In the genomic region with DNA sequence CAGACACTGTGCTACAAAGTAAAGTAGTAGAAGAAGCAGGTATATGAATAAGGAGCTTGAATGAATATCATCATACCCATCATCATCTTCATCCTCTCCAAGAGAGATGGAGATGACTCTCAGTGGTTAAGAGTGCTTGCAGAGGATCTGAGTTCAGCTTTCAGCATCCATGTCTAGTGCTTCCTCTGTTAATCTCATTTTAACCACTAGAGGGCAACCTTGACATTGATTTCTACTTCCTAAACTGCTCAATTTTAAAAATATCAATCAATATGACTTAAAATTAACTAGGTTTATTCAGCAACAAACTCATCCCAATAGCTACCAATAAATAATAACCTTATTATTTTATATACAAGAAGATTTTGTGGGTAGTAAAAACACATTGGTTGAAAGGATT, we compare ENCODE assay signal across 8 mouse cellular contexts. TPM values are rescaled to one million over a fixed set of nuclear protein-coding genes. Genes with fewer than 3 reads are reported as not detected.
A peak's percentile ranks its signal among the peaks of the same experiment; 100 is the strongest.
DNase-seq lines count a peak whose midpoint lies in the region; ATAC-seq and TF ChIP-seq lines count a peak whose summit lies in the region.

No protein-coding gene starts in this region.

- no peak overlapping the region for H3K4me3 ChIP-seq in limb, embryonic 14.5 days (replicated peaks; ENCODE audit: low read length)
- H3K4me3 ChIP-seq in limb, embryonic 10.5 days = no peak overlapping the region

- H3K4me2 ChIP-seq in limb, embryonic 14.5 days (replicated peaks; ENCODE audit: low read depth, low read length, severe bottlenecking) = no peak overlapping the region

- DNase-seq in cerebellum, adult 9-10 months = peak; percentile 71
- no peak for DNase-seq in cerebellum, adult 11 months
- DNase-seq in limb, embryonic 14.5 days (ENCODE audit: low spot score) = peak; percentile 60
- no peak for DNase-seq in limb, embryonic 10.5 days (ENCODE audit: low spot score)
- DNase-seq in brain, adult 2 months (ENCODE audit: low read depth, low spot score) = peak; percentile 71
- DNase-seq in lung, postnatal 10 days = peak; percentile 27
- no peak for DNase-seq in adrenal gland, adult 8-10 months

- no peaks in the 10 kb centered on the region for H3K27me3 ChIP-seq in limb, embryonic 14.5 days (ENCODE audit: control insufficient read depth, insufficient read depth, low read length)
- H3K27me3 ChIP-seq in limb, embryonic 10.5 days (ENCODE audit: low read depth, poor library complexity, severe bottlenecking) = no peaks in the 10 kb centered on the region

- no peak overlapping the region for H3K9ac ChIP-seq in limb, embryonic 14.5 days (ENCODE audit: low read depth, low read length, severe bottlenecking)

- no peak for ATAC-seq in limb, embryonic 14.5 days (ENCODE audit: low FRiP score, low read depth)
- ATAC-seq in frontal cortex, adult (ENCODE audit: low TSS enrichment) = no peak

- no peaks in the 10 kb centered on the region for H3K4me1 ChIP-seq in limb, embryonic 14.5 days (ENCODE audit: control insufficient read depth, insufficient read depth, low read length)
- H3K4me1 ChIP-seq in limb, embryonic 10.5 days = no peaks in the 10 kb centered on the region

- no peaks in the 10 kb centered on the region for H3K9me3 ChIP-seq in limb, embryonic 14.5 days (ENCODE audit: control insufficient read depth, low read length)
- H3K9me3 ChIP-seq in limb, embryonic 10.5 days (replicated peaks) = no peaks in the 10 kb centered on the region

- TF ChIP-seq POLR2A in limb, embryonic 14.5 days (IDR thresholded peaks at IDR 0.05; ENCODE audit: borderline replicate concordance, extremely low read depth, insufficient read depth, insufficient read length) = no peak

- no peak overlapping the region for H3K27ac ChIP-seq in limb, embryonic 14.5 days (replicated peaks; ENCODE audit: low read depth, low read length)
- H3K27ac ChIP-seq in limb, embryonic 10.5 days = no peak overlapping the region

- H3K36me3 ChIP-seq in limb, embryonic 14.5 days (ENCODE audit: control insufficient read depth, insufficient read depth, low read length) = peaks cover 17% of the 10 kb centered on the region
- H3K36me3 ChIP-seq in limb, embryonic 10.5 days = peaks cover 26% of the 10 kb centered on the region

RNA-seq across cellular contexts. Expression of a gene that starts 36.8 kb away (rescaled TPM):
- polyA plus RNA-seq in limb, embryonic 14.5 days (2012; rRNA removed) = 117 and 129 TPM in 2 replicates
- 65.3 and 71.6 TPM in 2 replicates for polyA plus RNA-seq in limb, embryonic 14.5 days (2014; fragmentation: Nextera tagmentation; extraction: Ambion mirVana)
- 40.5 and 43.9 TPM in 2 replicates for polyA plus RNA-seq in limb, embryonic 10.5 days (2016; fragmentation: Nextera tagmentation; extraction: Ambion mirVana)
- 100 to 1,000 TPM; 160 to 245 (median 208) TPM for total RNA-seq in adrenal gland, adult 8-10 months (2022)

Comparison
In these comparisons a context has a peak if more than half of its experiments do, and no peak if none do; other contexts are left out.
1. DNase-seq: peak in cerebellum, adult 9-10 months (single experiment), limb, embryonic 14.5 days (single experiment), brain, adult 2 months (single experiment) and lung, postnatal 10 days (single experiment); none in cerebellum, adult 11 months (single experiment), limb, embryonic 10.5 days (single experiment) and adrenal gland, adult 8-10 months (single experiment).